Mouse (Mus musculus) urinary bladder, postnatal 25 days (tissue): ENCODE measurements around the gene Gm17604.

Experiments used
- DNase-seq: peaks from one replicate; pipeline ENCODE4 v3.0.0; 2022; ENCODE audit warnings: low spot score

The Gm17604 gene

GRCm38 (mm10) chrX:165004779-165005324 lies at the start of gene Gm17604:
Gene Gm17604 (minus strand): TSS chrX:165004829.
- DNase-seq, result no peak

- no peak for DNase-seq
Measured at GRCm38 (mm10) chrX:165049929-165050328, 45.3 kb upstream of the Gm17604 start.

GRCm38 (mm10) chrX:165003141-165003540 lies 1.5 kb downstream of the Gm17604 start:
- DNase-seq, result no peak

GRCm38 (mm10) chrX:164980193-164980775 lies 24.3 kb downstream of the Gm17604 start, which contains the start of the genes Mospd2 and Fancb:
Gene Mospd2 (minus strand): TSS chrX:164980375.
Gene Fancb (plus strand): TSS chrX:164980592.
- peak; percentile 56 for DNase-seq

GRCm38 (mm10) chrX:164978866-164979265 lies 25.8 kb downstream of the Gm17604 start:
- DNase-seq, result no peak

GRCm38 (mm10) chrX:164971206-164971605 lies 33.4 kb downstream of the Gm17604 start:
- no peak for DNase-seq

GRCm38 (mm10) chrX:164965750-164966448 lies 38.7 kb downstream of the Gm17604 start:
- DNase-seq, result no peak
